Mouse (Mus musculus): ENCODE data around the gene Olfr520. TPM values are rescaled to one million over a fixed set of nuclear protein-coding genes. Genes with fewer than 3 reads are reported as not detected.

Gene Olfr520
- polyA plus RNA-seq, 1 experiment: not detected

- Histone ChIP-seq H3K4me3 (ENCODE audit: extremely low read depth, insufficient read depth, insufficient read length) (no peak overlapping the region), H3K4me1 (ENCODE audit: control insufficient read depth, insufficient read depth, insufficient read length) (no peaks in the 10 kb centered on the region), H3K27ac (ENCODE audit: insufficient read depth, low read length) (no peak overlapping the region), H3K27me3 (ENCODE audit: control insufficient read depth, insufficient read depth, low read length) (no peaks in the 10 kb centered on the region), H3K36me3 (ENCODE audit: control insufficient read depth, insufficient read depth, low read length) (no peaks in the 10 kb centered on the region)
- no peak for TF ChIP-seq POLR2A (IDR thresholded peaks at IDR 0.05; ENCODE audit: low read depth, low read length)
- TF ChIP-seq CTCF (IDR thresholded peaks at IDR 0.05; ENCODE audit: extremely low read depth, insufficient read depth, insufficient read length, insufficient replicate concordance): no peak
- 90% methylated on average over 8 of the region's 8 CpGs for WGBS
- no peak for DNase-seq (ENCODE audit: low read depth in 1 of 2, low spot score in 2 of 2)
Observed at GRCm38 (mm10) chr7:99695471-99696057, 34.5 kb upstream of the Olfr520 start.

- Histone ChIP-seq H3K27ac (ENCODE audit: insufficient read depth, low read length) (no peak overlapping the region), H3K4me3 (ENCODE audit: extremely low read depth, insufficient read depth, insufficient read length) (no peak overlapping the region), H3K4me1 (ENCODE audit: control insufficient read depth, insufficient read depth, insufficient read length) (no peaks in the 10 kb centered on the region), H3K27me3 (ENCODE audit: control insufficient read depth, insufficient read depth, low read length) (no peaks in the 10 kb centered on the region), H3K36me3 (ENCODE audit: control insufficient read depth, insufficient read depth, low read length) (no peaks in the 10 kb centered on the region)
- WGBS: 90% methylated on average over 3 of the region's 3 CpGs
- no peak for TF ChIP-seq CTCF (IDR thresholded peaks at IDR 0.05; ENCODE audit: extremely low read depth, insufficient read depth, insufficient read length, insufficient replicate concordance)
- TF ChIP-seq POLR2A (IDR thresholded peaks at IDR 0.05; ENCODE audit: low read depth, low read length): no peak
- no peak for DNase-seq (ENCODE audit: low read depth in 1 of 2, low spot score in 2 of 2)
Observed at GRCm38 (mm10) chr7:99698576-99698975, 31.5 kb upstream of the Olfr520 start.

GRCm38 (mm10) chr7:99699106-99699505 is 31.0 kb upstream of the Olfr520 start:
- 79% methylated on average over 3 of the region's 3 CpGs for WGBS
- no peak overlapping the region for H3K27ac ChIP-seq (ENCODE audit: insufficient read depth, low read length)
- no peak for DNase-seq (ENCODE audit: low read depth in 1 of 2, low spot score in 2 of 2)
- no peaks in the 10 kb centered on the region for H3K36me3 ChIP-seq (ENCODE audit: control insufficient read depth, insufficient read depth, low read length)
- no peaks in the 10 kb centered on the region for H3K4me1 ChIP-seq (ENCODE audit: control insufficient read depth, insufficient read depth, insufficient read length)
- H3K27me3 ChIP-seq (ENCODE audit: control insufficient read depth, insufficient read depth, low read length): no peaks in the 10 kb centered on the region
- no peak overlapping the region for H3K4me3 ChIP-seq (ENCODE audit: extremely low read depth, insufficient read depth, insufficient read length)
- TF ChIP-seq CTCF (IDR thresholded peaks at IDR 0.05; ENCODE audit: extremely low read depth, insufficient read depth, insufficient read length, insufficient replicate concordance): no peak
- TF ChIP-seq POLR2A (IDR thresholded peaks at IDR 0.05; ENCODE audit: low read depth, low read length): no peak

- H3K36me3 ChIP-seq (ENCODE audit: control insufficient read depth, insufficient read depth, low read length): no peaks in the 10 kb centered on the region
- no peak for TF ChIP-seq CTCF (IDR thresholded peaks at IDR 0.05; ENCODE audit: extremely low read depth, insufficient read depth, insufficient read length, insufficient replicate concordance)
- no peak for TF ChIP-seq POLR2A (IDR thresholded peaks at IDR 0.05; ENCODE audit: low read depth, low read length)
- H3K4me1 ChIP-seq (ENCODE audit: control insufficient read depth, insufficient read depth, insufficient read length): no peaks in the 10 kb centered on the region
- 80% methylated on average over 3 of the region's 3 CpGs for WGBS
- no peaks in the 10 kb centered on the region for H3K27me3 ChIP-seq (ENCODE audit: control insufficient read depth, insufficient read depth, low read length)
- H3K27ac ChIP-seq (ENCODE audit: insufficient read depth, low read length): no peak overlapping the region
- DNase-seq (ENCODE audit: low read depth in 1 of 2, low spot score in 2 of 2): no peak
- no peak overlapping the region for H3K4me3 ChIP-seq (ENCODE audit: extremely low read depth, insufficient read depth, insufficient read length)
Observed at GRCm38 (mm10) chr7:99699709-99700151, 30.3 kb upstream of the Olfr520 start.

GRCm38 (mm10) chr7:99700641-99701040 is 29.4 kb upstream of the Olfr520 start:
- Histone ChIP-seq H3K27me3 (ENCODE audit: control insufficient read depth, insufficient read depth, low read length) (no peaks in the 10 kb centered on the region), H3K27ac (ENCODE audit: insufficient read depth, low read length) (no peak overlapping the region), H3K36me3 (ENCODE audit: control insufficient read depth, insufficient read depth, low read length) (no peaks in the 10 kb centered on the region), H3K4me1 (ENCODE audit: control insufficient read depth, insufficient read depth, insufficient read length) (no peaks in the 10 kb centered on the region), H3K4me3 (ENCODE audit: extremely low read depth, insufficient read depth, insufficient read length) (no peak overlapping the region)
- DNase-seq (ENCODE audit: low read depth in 1 of 2, low spot score in 2 of 2): no peak
- TF ChIP-seq POLR2A (IDR thresholded peaks at IDR 0.05; ENCODE audit: low read depth, low read length) (no peak), CTCF (IDR thresholded peaks at IDR 0.05; ENCODE audit: extremely low read depth, insufficient read depth, insufficient read length, insufficient replicate concordance) (no peak)
- 90% methylated on average over 4 of the region's 4 CpGs for WGBS

- Histone ChIP-seq H3K27ac (ENCODE audit: insufficient read depth, low read length) (no peak overlapping the region), H3K4me3 (ENCODE audit: extremely low read depth, insufficient read depth, insufficient read length) (no peak overlapping the region), H3K36me3 (ENCODE audit: control insufficient read depth, insufficient read depth, low read length) (no peaks in the 10 kb centered on the region), H3K27me3 (ENCODE audit: control insufficient read depth, insufficient read depth, low read length) (no peaks in the 10 kb centered on the region), H3K4me1 (ENCODE audit: control insufficient read depth, insufficient read depth, insufficient read length) (no peaks in the 10 kb centered on the region)
- 63% methylated on average over 6 of the region's 6 CpGs for WGBS
- TF ChIP-seq CTCF (IDR thresholded peaks at IDR 0.05; ENCODE audit: extremely low read depth, insufficient read depth, insufficient read length, insufficient replicate concordance) (no peak), POLR2A (IDR thresholded peaks at IDR 0.05; ENCODE audit: low read depth, low read length) (no peak)
- no peak for DNase-seq (ENCODE audit: low read depth in 1 of 2, low spot score in 2 of 2)
Observed at GRCm38 (mm10) chr7:99702201-99702600, 27.9 kb upstream of the Olfr520 start.

GRCm38 (mm10) chr7:99704736-99705519 is 25.1 kb upstream of the Olfr520 start:
- DNase-seq (ENCODE audit: low read depth in 1 of 2, low spot score in 2 of 2): no peak
- Histone ChIP-seq H3K4me3 (ENCODE audit: extremely low read depth, insufficient read depth, insufficient read length) (peak overlapping the region; percentile 20; the same call in 1 of the 2 replicates), H3K4me1 (ENCODE audit: control insufficient read depth, insufficient read depth, insufficient read length) (no peaks in the 10 kb centered on the region), H3K36me3 (ENCODE audit: control insufficient read depth, insufficient read depth, low read length) (no peaks in the 10 kb centered on the region), H3K27me3 (ENCODE audit: control insufficient read depth, insufficient read depth, low read length) (no peaks in the 10 kb centered on the region), H3K27ac (ENCODE audit: insufficient read depth, low read length) (peak overlapping the region; percentile 35)
- 82% methylated on average over 3 of the region's 3 CpGs for WGBS
- TF ChIP-seq POLR2A (IDR thresholded peaks at IDR 0.05; ENCODE audit: low read depth, low read length) (no peak), CTCF (IDR thresholded peaks at IDR 0.05; ENCODE audit: extremely low read depth, insufficient read depth, insufficient read length, insufficient replicate concordance) (no peak)

All from spleen, adult 2 months (tissue).